Mouse (Mus musculus) midbrain, embryonic 11.5 days (tissue): ENCODE data around the gene Bcl2l1. TPM values are rescaled to one million over a fixed set of nuclear protein-coding genes. Genes with fewer than 3 reads are reported as not detected.

Experiments
- ATAC-seq: fragments of 200-750 bp; cut with Nextera tagmentation; 2 replicates; pipeline ENCODE4 v1.8.0; 2017; ENCODE audit warnings: moderate TSS enrichment, moderate library complexity; ENCODE audit not compliant: low FRiP score
- DNase-seq: peaks from one replicate; pipeline ENCODE4 v3.0.0; 2015; ENCODE audit warnings: low spot score; ENCODE audit errors: missing footprints
- H3K27ac ChIP-seq: fragments of 300-500 bp; sonication (generic); 2 replicates; pipeline ENCODE4 v1.5.1; 2014; ENCODE audit warnings: low read depth, low read length
- H3K27me3 ChIP-seq: fragments of 300-500 bp; sonication (generic); 2 replicates; pipeline ENCODE4 v1.6.1; 2014; ENCODE audit warnings: mild to moderate bottlenecking, low read length, moderate library complexity, mixed read lengths; ENCODE audit not compliant: control insufficient read depth, insufficient read depth
- H3K36me3 ChIP-seq: fragments of 300-500 bp; sonication (generic); 2 replicates; pipeline ENCODE4 v1.6.1; 2014; ENCODE audit warnings: mild to moderate bottlenecking, low read length, moderate library complexity, mixed read lengths; ENCODE audit not compliant: control insufficient read depth, insufficient read depth
- H3K4me1 ChIP-seq: fragments of 300-500 bp; sonication (generic); 2 replicates; pipeline ENCODE4 v1.6.1; 2014; ENCODE audit warnings: low read length; ENCODE audit not compliant: control insufficient read depth, insufficient read depth
- H3K4me2 ChIP-seq: fragments of 300-500 bp; sonication (generic); 2 replicates; pipeline ENCODE4 v1.6.1; 2014; ENCODE audit warnings: mild to moderate bottlenecking, moderate library complexity
- H3K4me3 ChIP-seq: fragments of 300-500 bp; sonication (generic); 2 replicates; pipeline ENCODE4 v1.5.1; 2014; ENCODE audit warnings: low read depth, low read length
- H3K9ac ChIP-seq: fragments of 300-500 bp; sonication (generic); 2 replicates; pipeline ENCODE4 v1.6.1; 2014; ENCODE audit warnings: low read length
- H3K9me3 ChIP-seq: fragments of 300-500 bp; sonication (generic); 2 replicates; pipeline ENCODE4 v1.6.1; 2016; ENCODE audit warnings: low read length; ENCODE audit not compliant: control insufficient read depth
- WGBS: fragments of 180-500 bp; shearing (Covaris S2); extraction: QIAGEN DNeasy Blood & Tissue Kit; methylation state at CpG from one replicate; pipeline ENCODE4 v1.1.7; 2014; 5-methylcytosine and 5-hydroxymethylcytosine counted together
- polyA plus RNA-seq: library from polyadenylated mRNA; unstranded; fragments of >200 nt; fragmentation: Nextera tagmentation; extraction: Ambion mirVana; gene quantifications from 2 replicates; pipeline ENCODE4 v1.2.1, GENCODE M21; 2014

Gene Bcl2l1
- polyA plus RNA-seq = 120 and 125 TPM in 2 replicates

DNA sequence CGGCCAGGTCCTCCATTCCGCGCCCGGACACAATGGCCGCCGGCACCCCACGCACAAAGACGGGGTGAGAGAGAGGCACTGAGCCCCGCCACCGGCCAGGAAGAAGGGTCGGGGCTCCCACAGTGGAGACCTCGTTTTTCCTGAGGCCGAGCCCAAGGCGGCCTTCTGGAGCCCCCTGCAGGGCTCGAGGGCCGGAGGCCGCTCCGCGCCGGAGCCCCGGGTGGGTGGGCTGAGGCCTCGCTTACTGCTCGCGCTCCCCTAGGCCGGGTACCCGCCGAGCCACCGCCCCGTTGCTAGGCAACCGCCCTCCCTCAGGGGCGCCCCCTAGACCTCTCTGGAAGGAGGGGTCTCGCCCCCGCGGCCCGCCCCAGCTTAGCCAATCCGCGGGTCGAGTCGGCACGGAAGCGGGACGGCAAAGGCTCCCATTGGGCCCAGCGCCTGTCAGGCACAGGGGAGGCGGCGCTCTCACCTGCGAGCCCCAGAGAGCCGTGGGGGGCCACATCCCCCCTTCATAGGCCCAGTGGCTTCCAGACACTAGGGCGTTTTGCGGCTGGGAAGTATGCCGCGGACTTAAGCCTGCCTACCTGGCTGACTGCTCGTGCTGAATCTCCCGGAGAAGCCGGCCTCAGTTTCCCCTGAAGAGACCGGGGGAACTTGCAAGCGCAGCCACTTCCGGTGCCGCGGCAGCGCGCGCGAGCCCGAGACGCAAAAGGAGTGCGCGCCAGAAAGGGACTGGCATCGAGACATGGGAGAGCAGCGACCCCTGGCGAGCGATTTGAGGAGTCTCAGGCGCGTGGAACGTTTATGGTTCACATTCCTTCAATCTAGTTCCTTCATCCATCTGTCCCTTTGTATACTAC lies at the start of gene Bcl2l1:
TSS of gene Bcl2l1 (minus strand) at position 710 of the 860 bp plus-strand sequence.
- no peaks in the 10 kb centered on the region for H3K36me3 ChIP-seq
- DNase-seq = peak; percentile 99
- peak; percentile 98 for ATAC-seq
- H3K27ac ChIP-seq = peak within 1 kb of the TSS; percentile 97
- no peaks in the 10 kb centered on the region for H3K27me3 ChIP-seq
- no peaks in the 10 kb centered on the region for H3K9me3 ChIP-seq
- peak within 1 kb of the TSS; percentile 69 for H3K4me3 ChIP-seq
- peak within 1 kb of the TSS; percentile 52 for H3K4me2 ChIP-seq
- peaks cover 30% of the 10 kb centered on the region for H3K4me1 ChIP-seq
- WGBS = under 1% methylated on average over 73 of the region's 74 CpGs
- peak within 1 kb of the TSS; percentile 97 for H3K9ac ChIP-seq

DNA sequence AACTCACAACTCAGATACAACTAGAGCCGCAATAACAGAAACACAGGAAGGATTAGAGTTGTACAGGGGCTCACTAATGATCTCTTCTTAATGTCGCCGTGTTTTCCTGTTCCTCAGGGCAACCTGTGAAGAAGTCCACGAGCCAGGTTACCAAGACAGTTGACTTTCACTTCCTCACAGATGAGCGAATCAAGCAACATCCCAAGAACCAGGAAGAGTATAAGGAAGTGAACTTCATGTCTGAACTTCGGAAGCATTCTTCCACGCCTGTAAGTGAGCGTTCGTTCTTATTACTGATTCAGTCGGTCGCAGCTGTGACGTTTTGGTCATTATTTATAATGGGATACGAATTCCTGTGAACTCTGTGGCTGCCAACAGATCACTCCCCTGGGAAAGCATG lies 49.4 kb upstream of the Bcl2l1 start:
- Histone ChIP-seq H3K9ac (no peak overlapping the region), H3K27me3 (no peaks in the 10 kb centered on the region), H3K4me2 (no peak overlapping the region), H3K36me3 (peaks cover 33% of the 10 kb centered on the region), H3K9me3 (no peaks in the 10 kb centered on the region), H3K27ac (no peak overlapping the region), H3K4me1 (no peaks in the 10 kb centered on the region), H3K4me3 (no peak overlapping the region)
- WGBS = 93% methylated on average over 13 of the region's 13 CpGs
- DNase-seq (no peak), ATAC-seq (no peak)

DNA sequence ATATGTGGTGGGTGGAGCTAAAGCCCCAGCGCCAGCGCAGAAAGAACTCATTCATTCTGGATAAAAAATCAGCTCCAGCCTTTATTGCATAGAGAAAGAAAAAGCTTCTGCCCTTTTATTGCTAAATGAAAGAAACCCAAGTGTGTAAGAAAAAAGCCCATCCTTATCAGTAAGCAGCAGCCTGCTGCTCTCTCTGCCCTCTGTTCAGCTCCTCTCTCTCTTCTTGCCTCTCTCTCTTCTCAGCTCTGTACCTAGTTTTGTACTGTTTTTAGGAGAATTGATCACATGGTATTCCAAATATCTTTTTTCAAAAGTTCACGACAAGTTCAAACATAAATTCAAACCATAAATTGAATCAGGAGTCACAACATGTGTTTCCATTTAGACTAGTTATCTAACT lies 46.7 kb upstream of the Bcl2l1 start:
- 96% methylated on average over 3 of the region's 3 CpGs for whole genome bisulfite sequencing
- no peaks in the 10 kb centered on the region for H3K4me1 ChIP-seq
- no peak for DNase-seq
- H3K27ac ChIP-seq = no peak overlapping the region
- ATAC-seq = no peak
- no peak overlapping the region for H3K9ac ChIP-seq
- H3K9me3 ChIP-seq = no peaks in the 10 kb centered on the region
- H3K4me3 ChIP-seq = no peak overlapping the region
- H3K36me3 ChIP-seq = peaks cover 19% of the 10 kb centered on the region
- no peaks in the 10 kb centered on the region for H3K27me3 ChIP-seq
- H3K4me2 ChIP-seq = no peak overlapping the region

DNA sequence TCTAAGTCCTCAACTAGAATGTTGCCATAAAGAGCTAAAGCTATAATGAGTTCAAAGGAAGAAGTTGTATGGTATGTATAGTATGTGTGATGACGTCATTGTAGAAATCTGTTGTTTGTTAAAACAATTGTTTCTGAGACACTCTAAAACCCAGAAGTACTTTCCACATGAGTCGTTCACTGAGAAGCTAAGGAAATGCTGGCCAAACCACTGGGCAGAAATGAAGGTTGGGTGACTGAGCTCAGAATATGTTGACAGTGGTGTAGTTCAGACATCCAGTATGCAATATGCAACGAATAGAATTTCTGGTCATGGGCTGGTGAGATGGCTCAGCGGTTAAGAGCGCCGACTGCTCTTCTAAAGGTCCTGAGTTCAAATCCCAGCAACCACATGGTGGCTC lies 31.8 kb upstream of the Bcl2l1 start:
- Histone ChIP-seq H3K4me3 (no peak overlapping the region), H3K27ac (no peak overlapping the region), H3K4me1 (no peaks in the 10 kb centered on the region), H3K9me3 (no peaks in the 10 kb centered on the region), H3K9ac (no peak overlapping the region), H3K4me2 (no peak overlapping the region), H3K36me3 (peaks cover 6% of the 10 kb centered on the region; the same call in 1 of the 2 replicates), H3K27me3 (no peaks in the 10 kb centered on the region)
- DNase-seq (no peak), ATAC-seq (no peak)
- 99% methylated on average over 6 of the region's 6 CpGs for WGBS

DNA sequence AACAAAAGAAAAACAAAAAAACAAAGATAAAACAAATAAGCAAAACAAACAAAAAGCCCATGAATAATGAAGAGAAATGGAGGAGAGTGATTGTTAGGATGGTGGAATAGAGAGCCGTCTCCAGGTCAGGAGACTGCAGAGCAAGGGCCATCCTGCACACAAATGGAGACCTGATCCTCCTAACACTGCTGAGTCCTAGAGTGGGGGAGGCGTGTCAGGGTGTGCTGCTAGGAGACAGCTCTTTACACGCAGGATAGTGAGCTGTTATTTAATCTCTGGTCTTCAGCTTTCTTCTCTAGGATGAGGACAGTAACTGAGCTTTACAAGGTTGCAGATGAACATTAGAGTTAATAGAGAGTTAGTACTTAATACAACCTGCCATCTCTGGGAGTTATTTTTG lies 31.1 kb upstream of the Bcl2l1 start:
- 81% methylated on average over 3 of the region's 3 CpGs for WGBS
- ATAC-seq = no peak
- no peak for DNase-seq
- Histone ChIP-seq H3K9me3 (no peaks in the 10 kb centered on the region), H3K27me3 (no peaks in the 10 kb centered on the region), H3K4me2 (no peak overlapping the region), H3K27ac (no peak overlapping the region), H3K4me3 (no peak overlapping the region), H3K4me1 (no peaks in the 10 kb centered on the region), H3K36me3 (peaks cover 6% of the 10 kb centered on the region; the same call in 1 of the 2 replicates), H3K9ac (no peak overlapping the region)

DNA sequence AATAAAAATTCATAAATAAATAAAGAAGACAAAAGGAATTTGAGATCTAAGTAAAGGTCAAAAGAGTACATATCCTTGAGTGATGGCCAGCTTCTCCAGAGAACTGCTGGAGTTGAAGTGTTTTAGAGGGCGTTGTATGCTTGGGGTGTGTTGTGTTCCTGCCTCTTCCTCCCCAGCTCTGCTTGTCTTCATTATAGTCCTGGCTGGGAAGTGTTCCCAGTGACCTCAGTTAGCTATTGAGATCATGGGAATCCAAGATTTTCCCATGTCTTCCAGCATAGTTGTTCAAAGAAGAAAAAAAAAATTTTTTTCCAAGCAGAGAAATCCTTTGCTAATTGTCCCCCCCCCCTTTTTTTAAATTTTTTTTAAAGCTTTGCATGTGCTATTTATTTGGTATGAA lies 30.4 kb upstream of the Bcl2l1 start:
- no peak for DNase-seq
- H3K9ac ChIP-seq = no peak overlapping the region
- no peak overlapping the region for H3K4me2 ChIP-seq
- no peak overlapping the region for H3K27ac ChIP-seq
- no peaks in the 10 kb centered on the region for H3K9me3 ChIP-seq
- no peaks in the 10 kb centered on the region for H3K27me3 ChIP-seq
- no peak for ATAC-seq
- peaks cover 2% of the 10 kb centered on the region; the same call in 1 of the 2 replicates for H3K36me3 ChIP-seq
- H3K4me1 ChIP-seq = no peaks in the 10 kb centered on the region
- WGBS = 95% methylated on average over 1 of the region's 1 CpGs
- H3K4me3 ChIP-seq = no peak overlapping the region

DNA sequence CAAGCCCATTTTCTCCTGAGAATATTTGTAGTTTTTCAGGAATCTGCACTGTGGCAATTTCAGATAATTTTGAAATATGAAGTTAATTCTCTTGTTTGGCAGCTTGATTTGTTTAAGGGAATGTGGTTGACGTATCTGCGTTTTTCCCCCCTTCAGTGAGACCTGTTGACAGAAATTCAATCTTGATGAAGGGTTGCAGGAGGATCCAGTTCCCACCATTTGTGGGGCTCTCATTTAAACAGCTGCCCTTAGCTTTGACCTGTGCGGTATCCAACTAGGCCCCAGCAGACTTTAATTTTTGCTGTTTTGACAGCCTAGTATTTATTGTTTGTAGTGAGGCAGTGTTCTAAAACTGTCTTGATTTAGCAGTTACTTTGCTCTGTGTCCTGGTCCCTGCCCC lies 28.0 kb upstream of the Bcl2l1 start:
- peak; percentile 41 for DNase-seq
- 83% methylated on average over 3 of the region's 3 CpGs for WGBS

DNA sequence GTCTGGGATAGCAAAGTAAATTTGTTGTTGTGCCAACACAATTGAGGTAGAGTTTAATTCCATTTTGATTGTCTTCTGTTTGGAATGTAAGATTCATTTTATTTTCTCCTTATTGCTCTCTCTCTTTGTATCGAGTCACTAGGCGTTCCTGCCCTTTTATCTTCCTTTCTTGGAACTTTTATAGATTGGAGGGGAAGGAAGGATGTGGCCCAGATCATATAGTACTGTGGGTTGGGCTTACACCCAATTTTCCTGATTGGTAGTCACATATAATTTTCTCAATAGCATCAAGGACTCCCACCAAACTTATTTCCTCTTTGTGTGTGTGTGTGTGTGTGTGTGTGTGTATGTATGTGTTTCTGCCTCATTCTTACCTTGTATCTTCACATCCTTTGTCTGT lies 16.9 kb upstream of the Bcl2l1 start:
- H3K27ac ChIP-seq = no peak overlapping the region; the same call in 1 of the 2 replicates
- peaks cover 14% of the 10 kb centered on the region for H3K4me1 ChIP-seq
- 16% methylated on average over 2 of the region's 2 CpGs for WGBS
- ATAC-seq (no peak), DNase-seq (peak; percentile 81)
- H3K4me2 ChIP-seq = peak overlapping the region; percentile 60
- H3K4me3 ChIP-seq = peak overlapping the region; percentile 81
- peaks cover 8% of the 10 kb centered on the region; the same call in 1 of the 2 replicates for H3K36me3 ChIP-seq
- peak overlapping the region; percentile 77 for H3K9ac ChIP-seq
- no peaks in the 10 kb centered on the region for H3K9me3 ChIP-seq
- no peaks in the 10 kb centered on the region for H3K27me3 ChIP-seq

More for the DNA sequence above, 28.0 kb upstream of the Bcl2l1 start:
- Histone ChIP-seq H3K9ac (no peak overlapping the region), H3K36me3 (peaks cover 10% of the 10 kb centered on the region), H3K9me3 (no peaks in the 10 kb centered on the region), H3K27me3 (no peaks in the 10 kb centered on the region), H3K4me3 (no peak overlapping the region), H3K4me2 (no peak overlapping the region), H3K27ac (no peak overlapping the region), H3K4me1 (no peaks in the 10 kb centered on the region)
- ATAC-seq = no peak

DNA sequence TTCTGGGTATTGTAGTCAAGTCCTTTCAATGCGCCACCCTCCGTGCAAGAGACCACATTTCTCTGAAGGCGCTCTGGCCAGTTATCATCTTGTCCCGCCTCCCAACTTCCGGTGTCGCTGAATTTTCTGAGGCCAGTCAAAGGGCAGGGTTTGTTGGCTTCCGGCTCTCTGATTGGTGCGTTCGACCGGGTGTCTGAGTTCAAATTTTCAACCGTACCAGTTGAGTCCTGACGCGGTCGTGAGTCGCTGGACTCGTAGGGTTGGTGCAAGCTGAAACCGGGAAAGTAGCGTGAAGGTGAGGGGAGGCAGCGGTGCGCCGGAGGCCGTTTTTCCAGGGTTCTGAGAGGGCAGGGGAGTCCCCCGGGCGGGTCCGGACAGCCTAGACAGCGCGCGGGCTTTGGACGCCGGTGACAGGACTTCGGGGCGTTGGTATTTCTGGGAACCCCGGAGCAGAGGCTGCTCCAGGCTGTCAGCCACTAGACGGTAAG lies 16.3 kb upstream of the Bcl2l1 start, which contains the start of gene Tpx2:
TSS of gene Tpx2 (plus strand) at position 150 of the 488 bp plus-strand sequence.
- peak within 1 kb of the TSS; percentile 55; the same call in 1 of the 2 replicates for H3K27ac ChIP-seq
- H3K9ac ChIP-seq = peak within 1 kb of the TSS; percentile 77
- under 1% methylated on average over 34 of the region's 34 CpGs for WGBS
- peak; percentile 99 for ATAC-seq
- H3K4me3 ChIP-seq = peak within 1 kb of the TSS; percentile 81
- H3K4me1 ChIP-seq = peaks cover 14% of the 10 kb centered on the region
- peak within 1 kb of the TSS; percentile 60 for H3K4me2 ChIP-seq
- no peaks in the 10 kb centered on the region for H3K27me3 ChIP-seq
- peak; percentile 99 for DNase-seq
- no peaks in the 10 kb centered on the region for H3K9me3 ChIP-seq
- peaks cover 4% of the 10 kb centered on the region; the same call in 1 of the 2 replicates for H3K36me3 ChIP-seq
